Mouse (Mus musculus): ENCODE measurements around the gene Mep1a. TPM values are rescaled to one million over a fixed set of nuclear protein-coding genes. Genes with fewer than 3 reads are reported as not detected.

Gene Mep1a
- total RNA-seq, 2 experiments from 2014 or later: not detected

DNA sequence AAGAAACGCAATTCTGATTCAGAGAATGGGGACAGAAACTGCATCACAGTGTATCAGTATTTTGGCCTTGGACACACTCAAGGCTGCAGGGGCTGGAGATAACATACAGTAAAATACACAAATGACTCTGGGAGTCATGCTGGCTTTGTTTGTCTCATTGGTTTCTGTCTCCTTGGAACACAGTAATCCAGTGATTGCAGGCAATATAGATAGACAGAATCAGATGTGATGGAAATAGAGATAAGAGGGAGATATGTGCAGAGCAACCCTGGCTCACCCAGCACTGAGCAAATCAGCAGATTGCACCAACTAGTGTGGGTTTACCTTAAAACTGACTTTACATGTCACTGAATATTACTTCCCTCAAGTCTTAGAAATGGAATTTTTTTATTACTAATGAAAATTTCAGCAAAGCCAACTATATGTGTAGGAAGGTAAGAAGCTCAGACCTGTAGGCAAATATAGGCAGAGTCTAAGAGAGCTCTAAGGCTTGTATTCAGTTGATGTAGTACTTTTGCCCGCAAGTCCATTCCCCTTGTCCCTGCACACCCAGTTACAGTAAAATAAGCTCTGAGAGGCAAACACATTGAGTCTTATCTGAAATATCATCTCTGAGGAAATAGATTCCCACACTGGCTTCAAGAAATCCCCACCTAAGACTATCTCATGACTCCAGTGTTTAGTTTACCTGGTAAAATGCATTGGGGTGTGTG lies 14.0 kb downstream of the Mep1a start:
- no peak for DNase-seq (ENCODE audit: low spot score in 2 of 2)

DNA sequence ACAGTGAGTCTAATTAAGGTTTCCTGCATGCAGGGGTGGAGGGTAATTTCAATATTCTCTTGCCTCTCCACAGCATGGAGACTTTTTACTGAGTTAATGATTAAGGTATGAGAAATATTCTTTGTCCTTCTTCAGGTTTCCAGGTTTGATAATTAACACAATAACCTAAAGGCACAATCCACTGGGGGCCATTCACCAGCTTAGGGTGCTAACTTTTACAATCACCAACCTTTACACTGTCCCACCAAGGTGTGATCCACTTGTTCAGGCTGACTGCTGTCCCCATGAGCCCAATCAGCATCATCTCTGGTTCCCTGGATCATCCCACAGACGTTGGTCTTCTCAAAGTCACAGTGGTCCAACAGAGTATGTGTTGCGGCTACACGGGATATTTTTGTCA lies 16.6 kb downstream of the Mep1a start:
- no peak for DNase-seq (ENCODE audit: low spot score in 2 of 2)

DNA sequence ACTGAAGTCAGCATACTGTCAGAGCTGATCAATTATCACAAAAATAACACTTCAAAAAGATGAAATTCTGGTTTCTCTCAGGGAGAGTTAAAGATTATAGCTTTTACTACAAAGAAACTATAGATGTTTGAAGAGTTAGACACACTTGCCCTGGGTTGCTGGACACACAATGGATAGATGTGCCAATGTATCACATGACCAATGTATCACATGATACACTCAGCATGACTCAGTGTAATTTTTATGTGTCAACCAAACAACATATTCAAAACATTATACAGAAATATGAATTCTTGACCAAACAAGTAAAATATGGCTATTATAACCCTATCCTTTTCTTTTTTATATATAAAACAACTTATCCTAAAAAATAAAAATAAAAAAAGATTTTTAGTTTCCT lies 25.0 kb downstream of the Mep1a start:
- no peak for DNase-seq (ENCODE audit: low spot score in 2 of 2)

DNA sequence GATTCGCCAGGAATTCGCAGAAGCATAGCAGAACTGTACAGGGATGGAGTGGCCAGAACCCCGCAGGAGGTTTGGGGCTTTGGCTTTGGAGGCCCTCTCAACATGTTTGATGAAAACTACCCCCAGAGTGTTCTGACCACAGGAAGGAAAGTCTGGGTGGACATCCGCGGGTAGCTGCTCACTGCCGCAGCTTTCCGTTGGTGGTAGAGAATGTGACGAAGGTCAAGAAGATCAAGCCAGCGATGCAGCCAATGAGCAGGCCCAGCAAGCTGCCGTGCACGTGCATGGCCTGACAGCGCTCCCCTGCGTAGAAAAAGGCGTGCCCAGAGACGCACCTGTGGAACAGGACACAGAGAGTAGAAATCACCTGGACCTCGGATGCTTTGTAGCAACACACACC lies 27.8 kb downstream of the Mep1a start:
- DNase-seq (ENCODE audit: low spot score in 2 of 2): no peak

DNA sequence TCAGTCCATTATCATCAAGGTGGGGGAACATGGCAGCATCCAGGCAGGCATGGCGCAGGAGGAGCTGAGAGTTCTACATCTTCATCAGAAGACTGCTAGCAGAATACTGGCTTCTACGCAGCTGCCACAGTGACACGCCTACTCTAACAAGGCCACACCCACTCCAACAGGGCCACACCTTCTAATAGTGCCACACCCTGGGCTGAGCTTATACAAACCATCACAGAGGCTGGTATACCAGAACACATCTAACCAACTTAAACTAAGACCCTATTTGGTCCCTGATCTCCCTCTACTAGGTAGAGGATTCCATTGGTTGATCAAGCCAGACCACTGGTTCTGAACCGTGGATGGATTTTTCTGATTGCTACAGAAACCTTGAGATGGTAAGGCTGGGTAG lies 30.1 kb downstream of the Mep1a start:
- no peak for DNase-seq (ENCODE audit: low spot score in 2 of 2)

DNA sequence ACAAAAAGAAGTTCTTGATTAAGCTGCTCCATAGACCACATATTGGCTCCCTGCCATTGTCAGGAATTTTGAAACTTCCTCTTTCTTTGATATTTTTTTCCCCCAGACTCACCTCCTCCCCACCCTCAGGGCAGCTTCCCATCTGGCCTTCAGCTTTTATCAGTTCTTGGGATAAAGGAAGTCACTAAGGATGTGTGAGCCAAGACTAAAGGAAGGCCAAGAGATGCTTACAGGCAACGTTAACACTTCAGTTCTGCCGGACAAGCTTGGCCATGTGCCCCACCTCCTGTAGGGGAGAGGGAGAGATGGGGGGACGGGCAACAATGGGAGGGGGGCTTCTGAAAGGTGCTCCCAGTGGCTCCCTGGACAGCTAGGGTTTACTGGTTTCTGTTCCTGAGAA lies 32.6 kb downstream of the Mep1a start:
- no peak for DNase-seq (ENCODE audit: low spot score in 2 of 2)

DNA sequence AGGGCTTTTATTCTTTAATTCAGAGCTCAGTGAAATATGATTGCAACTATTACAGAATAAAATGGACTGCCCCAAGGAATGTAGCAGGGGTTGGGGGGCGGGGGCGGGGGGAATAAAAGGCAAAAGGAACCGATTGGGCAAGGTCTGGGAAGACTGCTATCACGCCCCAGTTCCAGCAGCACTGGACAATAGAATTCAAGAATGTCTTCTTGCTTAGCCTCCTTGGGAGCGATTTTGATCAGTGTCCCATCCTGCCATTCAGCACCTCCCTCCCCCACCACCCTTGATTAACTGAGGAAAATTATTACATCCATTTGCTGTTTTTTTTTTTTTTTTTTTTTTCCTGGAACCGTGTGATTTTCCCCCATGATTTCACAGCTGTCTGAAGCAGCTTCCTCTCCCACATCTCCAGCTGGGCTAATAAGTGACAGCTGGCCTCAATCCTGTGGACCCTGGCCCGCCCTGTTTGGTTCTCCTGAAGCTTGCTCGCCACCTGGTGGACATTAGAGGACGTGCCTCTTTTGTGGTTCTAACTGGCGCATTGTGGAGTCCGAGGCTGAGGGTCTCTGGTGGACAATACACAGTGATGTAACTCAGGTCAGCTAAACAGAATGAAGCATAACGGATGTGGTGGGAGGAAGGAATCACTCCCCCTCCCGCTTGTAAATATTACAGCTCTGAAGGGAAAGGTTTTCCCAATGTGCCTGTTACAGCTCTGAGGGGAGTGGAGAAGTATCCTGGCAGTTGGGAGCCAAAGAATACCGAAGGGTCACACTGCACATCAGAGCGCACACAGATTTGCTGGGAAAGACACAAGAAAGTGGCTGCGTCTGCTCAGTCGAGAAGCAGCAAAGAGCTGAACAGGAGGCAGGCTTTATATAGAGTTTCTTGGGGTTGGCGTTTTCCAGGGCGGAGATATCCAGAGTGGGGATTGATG lies 42.1 kb downstream of the Mep1a start:
- peak; percentile 55 to 83 for DNase-seq (ENCODE audit: low spot score in 2 of 2)

DNA sequence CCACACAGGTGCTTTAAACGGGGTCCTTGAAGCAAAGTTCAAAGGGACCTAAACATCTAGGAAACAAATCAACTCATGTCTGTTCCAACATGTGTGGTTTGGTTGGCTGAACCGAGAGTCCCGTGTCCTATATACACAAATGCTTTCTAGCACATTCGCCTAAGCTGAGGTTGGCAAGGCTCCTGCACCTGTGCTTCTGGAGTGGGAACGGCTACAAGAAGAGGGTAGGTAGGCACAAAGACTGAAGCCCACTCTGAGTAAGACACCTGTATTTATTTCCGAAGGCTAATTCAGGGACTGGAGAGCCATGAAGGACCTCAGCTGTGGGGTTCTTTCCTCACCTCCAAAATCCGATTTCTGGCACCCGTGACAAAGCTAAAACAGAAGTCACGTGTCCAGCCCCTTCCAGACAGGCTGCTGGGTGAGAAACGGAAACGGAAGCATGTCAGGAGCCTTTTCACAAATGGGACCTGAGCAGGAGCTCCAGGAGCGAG lies 42.8 kb downstream of the Mep1a start:
- no peak for DNase-seq (ENCODE audit: low spot score in 2 of 2)

DNA sequence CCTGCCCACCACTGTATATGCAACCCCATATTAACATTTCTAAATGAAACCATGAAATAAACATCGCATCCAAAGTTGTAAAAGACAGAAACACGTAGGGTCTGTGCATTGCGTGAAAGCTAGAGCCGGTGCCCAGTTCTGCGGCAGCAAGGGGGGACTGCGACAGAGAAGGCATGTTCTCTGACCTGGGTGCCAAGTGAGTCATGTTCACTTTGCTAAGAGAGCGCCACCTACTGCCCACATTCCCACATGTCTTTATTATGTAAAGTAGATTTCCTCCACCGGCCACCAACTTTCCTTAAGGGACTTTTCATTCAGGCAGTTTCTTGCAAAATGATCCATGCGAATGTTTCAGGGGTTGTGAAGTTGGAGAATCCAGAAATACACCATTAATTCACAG lies 44.0 kb downstream of the Mep1a start:
- peak; percentile 50 to 86 for DNase-seq (ENCODE audit: low spot score in 2 of 2)

DNA sequence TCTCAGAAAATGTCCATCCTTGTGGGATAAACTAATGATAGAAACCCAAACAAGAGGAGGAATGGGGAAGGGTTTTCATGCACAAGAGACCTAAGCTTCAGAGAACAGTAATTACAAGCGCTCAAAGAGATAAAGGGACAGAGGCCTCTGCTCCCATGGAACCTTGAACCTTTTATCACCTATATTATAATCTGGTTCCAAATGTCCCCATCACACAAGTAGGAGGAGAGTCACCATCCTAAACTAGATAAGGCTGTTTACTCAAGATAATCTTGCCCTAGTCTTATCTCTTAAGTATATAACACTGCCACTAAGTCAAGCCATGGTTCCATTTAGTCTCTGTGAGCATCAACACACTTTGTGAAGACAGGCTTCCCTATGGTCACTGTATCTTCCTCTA lies 51.4 kb downstream of the Mep1a start:
- no peak for DNase-seq (ENCODE audit: low spot score in 2 of 2)

DNA sequence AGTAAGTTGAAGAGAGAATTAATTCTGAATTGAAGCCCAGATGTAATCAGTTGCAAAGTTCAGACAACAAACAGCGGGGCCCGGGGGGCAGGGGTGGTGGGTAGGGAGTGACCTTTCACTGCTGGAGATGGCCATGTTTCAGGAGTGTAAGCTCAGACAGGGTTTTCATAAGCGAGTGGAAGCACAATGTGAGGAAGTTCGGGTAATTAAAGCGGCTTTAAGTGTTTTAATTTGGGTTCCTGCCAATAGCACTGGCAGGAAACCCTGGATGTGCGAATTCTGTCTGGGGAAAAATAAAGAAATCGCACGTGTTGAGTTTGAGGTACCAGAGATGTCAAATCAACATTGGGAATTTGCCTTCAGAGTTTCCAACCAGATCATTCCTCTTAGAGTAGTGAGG lies 68.1 kb downstream of the Mep1a start:
- DNase-seq (ENCODE audit: low spot score in 2 of 2): no peak

DNA sequence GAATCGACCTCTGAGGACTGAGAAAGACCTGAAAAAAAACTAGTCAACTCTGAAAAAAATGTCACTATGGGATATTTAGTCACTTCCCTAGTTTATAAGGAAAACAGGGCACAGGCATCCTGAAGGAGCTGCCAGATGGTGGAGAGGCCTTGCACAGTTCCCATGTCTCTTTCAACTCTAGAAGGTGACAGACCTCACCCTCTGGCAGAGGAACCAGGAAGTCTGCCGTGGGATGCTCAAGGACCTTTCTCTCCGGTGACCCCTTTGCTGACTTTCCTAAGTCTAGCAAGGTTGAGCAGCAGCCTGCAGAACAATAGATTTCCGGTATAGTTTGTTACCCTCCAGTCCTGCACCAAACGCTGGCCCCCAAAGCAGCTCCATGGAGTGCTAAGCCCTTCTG lies 70.9 kb downstream of the Mep1a start:
- DNase-seq (ENCODE audit: low spot score in 2 of 2): no peak

Other genes with a start within 250 kb of the Mep1a start
- gene Adgrf1, start 232.5 kb downstream of the Mep1a start, total RNA-seq (2021): not detected
- gene Adgrf5, start 142.4 kb downstream of the Mep1a start, total RNA-seq (2021): 10 to 100 TPM; 71.8 to 77.3 TPM
- gene Ankrd66, start 40.8 kb upstream of the Mep1a start, total RNA-seq (2021): not detected
- gene Pla2g7, start 65.3 kb upstream of the Mep1a start, total RNA-seq (2021): 1 to 10 TPM; 3.7 to 5.2 TPM
- under 1 TPM; 0.10 to 0.34 TPM for gene Tdrd6, start 127.5 kb upstream of the Mep1a start, total RNA-seq (2021)
- 1 to 10 TPM; 4.1 to 6.7 TPM for gene Slc25a27, start 164.4 kb upstream of the Mep1a start, total RNA-seq (2021)
- gene Cyp39a1, start 164.6 kb upstream of the Mep1a start, total RNA-seq (2021): 1 to 10 TPM; 8.0 to 8.4 TPM

Measured in gastrocnemius, postnatal 4 days (tissue).